Mouse (Mus musculus) kidney, embryonic 16.5 days (tissue): ENCODE results near the gene Msmb. TPM values are rescaled to one million over a fixed set of nuclear protein-coding genes. Genes with fewer than 3 reads are reported as not detected.
"Not testable (repeated sequence)": the region's sequence is repeated elsewhere in the genome, so short reads cannot be mapped to it uniquely, and the experiment has no call there.

Experiments
- ATAC-seq: fragments of 200-750 bp; cut with Nextera tagmentation; 2 replicates; pipeline ENCODE4 v1.8.0; 2017; ENCODE audit warnings: moderate TSS enrichment; ENCODE audit not compliant: low FRiP score, low TSS enrichment
- H3K27ac ChIP-seq: fragments of 300-500 bp; sonication (generic); 2 replicates; pipeline ENCODE4 v1.5.1; 2014; ENCODE audit warnings: low read length
- H3K27me3 ChIP-seq: fragments of 300-500 bp; sonication (generic); 2 replicates; pipeline ENCODE4 v1.6.1; 2014; ENCODE audit warnings: low read length, control low read depth, mixed read lengths; ENCODE audit not compliant: insufficient read depth
- H3K36me3 ChIP-seq: fragments of 300-500 bp; sonication (generic); 2 replicates; pipeline ENCODE4 v1.6.1; 2014; ENCODE audit warnings: low read length, control low read depth, mixed read lengths; ENCODE audit not compliant: insufficient read depth
- H3K4me1 ChIP-seq: fragments of 300-500 bp; sonication (generic); 2 replicates; pipeline ENCODE4 v1.6.1; 2014; ENCODE audit warnings: low read length, control low read depth, mixed read lengths; ENCODE audit not compliant: insufficient read depth
- H3K4me2 ChIP-seq: fragments of 300-500 bp; sonication (generic); replicated peaks from 2 replicates; pipeline ENCODE4 v1.6.1; 2014; ENCODE audit warnings: low read depth, low read length
- H3K4me3 ChIP-seq: fragments of 300-500 bp; sonication (generic); 2 replicates; pipeline ENCODE4 v1.5.1; 2014; ENCODE audit warnings: mild to moderate bottlenecking, low read length
- H3K9ac ChIP-seq: fragments of 300-500 bp; sonication (generic); replicated peaks from 2 replicates; pipeline ENCODE4 v1.6.1; 2014; ENCODE audit warnings: low read length
- H3K9me3 ChIP-seq: fragments of 300-500 bp; sonication (generic); 2 replicates; pipeline ENCODE4 v1.6.1; 2016; ENCODE audit warnings: low read length, control low read depth
- WGBS: fragments of 180-500 bp; shearing (Covaris S2); extraction: QIAGEN DNeasy Blood & Tissue Kit; methylation state at CpG from one replicate; pipeline ENCODE4 v1.1.7; 2014; 5-methylcytosine and 5-hydroxymethylcytosine counted together
- polyA plus RNA-seq: library from polyadenylated mRNA; unstranded; fragments of >200 nt; fragmentation: Nextera tagmentation; extraction: Ambion mirVana; gene quantifications from 2 replicates; pipeline ENCODE4 v1.2.1, GENCODE M21; 2015

The Msmb gene
- polyA plus RNA-seq, 1 experiment from 2014 or later = not detected

DNA sequence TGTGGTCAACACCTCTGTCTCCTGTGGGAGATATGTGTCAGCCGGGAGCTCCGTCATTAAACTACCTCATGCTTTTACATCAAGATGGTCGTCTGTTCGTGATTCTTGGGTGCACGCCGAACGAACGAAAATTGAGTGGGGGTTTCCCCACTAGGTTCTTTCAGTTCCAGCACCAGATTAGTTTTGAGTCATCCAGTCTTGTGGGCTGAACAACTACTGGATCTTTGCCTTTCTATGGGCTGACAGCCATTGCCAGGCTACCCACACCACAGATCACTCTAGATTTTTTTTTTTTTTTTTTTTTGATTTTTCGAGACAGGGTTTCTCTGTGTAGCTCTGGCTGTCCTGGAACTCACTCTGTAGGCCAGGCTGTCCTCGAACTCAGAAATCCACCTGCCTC, 29.7 kb upstream of the Msmb start:
- not testable (repeated sequence) for H3K27me3 ChIP-seq, H3K9me3 ChIP-seq, H3K9ac ChIP-seq, H3K36me3 ChIP-seq, H3K4me1 ChIP-seq, H3K27ac ChIP-seq, H3K4me3 ChIP-seq, H3K4me2 ChIP-seq, ATAC-seq
- 92% methylated on average over 10 of the region's 10 CpGs for WGBS

DNA sequence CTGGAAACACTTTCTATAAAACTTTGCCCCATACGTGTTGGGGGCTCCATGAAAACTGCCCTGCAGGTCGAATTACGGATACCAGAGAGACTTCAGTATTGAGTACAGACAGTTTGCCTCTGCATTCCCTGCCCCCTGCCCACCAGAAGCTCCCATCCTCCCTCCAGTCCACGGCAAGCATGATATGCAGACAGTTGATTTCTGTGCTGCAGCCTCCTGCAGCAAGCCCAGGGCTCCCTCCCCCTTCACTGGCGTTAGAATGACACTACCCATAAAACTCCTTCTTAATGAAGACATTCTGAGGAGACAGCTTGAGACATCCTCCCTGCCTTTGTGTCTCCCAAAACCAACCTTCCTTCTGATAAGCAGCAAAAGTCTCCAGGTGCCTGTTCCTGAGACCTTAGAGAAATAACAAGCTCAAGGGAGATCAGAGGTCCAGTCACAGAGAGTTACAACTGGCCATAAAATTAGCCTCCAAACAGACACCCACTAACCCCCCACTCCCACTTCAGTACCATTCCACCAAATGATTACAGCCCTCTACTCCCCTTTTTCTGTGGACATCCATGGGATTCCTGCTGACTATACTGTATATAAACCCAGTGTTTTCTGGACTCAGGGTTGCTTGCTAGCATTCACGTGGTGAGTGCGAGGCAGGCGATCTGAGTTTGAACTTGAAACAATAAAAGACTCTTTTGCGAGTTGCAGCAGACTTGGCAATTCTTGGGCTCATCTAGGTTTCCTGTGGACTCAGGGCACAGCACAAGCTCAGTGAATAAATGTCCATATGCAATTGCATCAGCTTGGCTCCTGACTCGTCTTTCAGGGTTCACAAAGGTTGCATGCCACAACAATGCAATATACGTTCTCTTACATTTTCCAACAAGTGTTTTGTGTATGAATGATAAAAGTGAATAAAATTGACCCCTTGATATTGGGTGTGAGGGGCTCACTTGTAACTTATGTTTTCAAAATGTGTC, 20.6 kb upstream of the Msmb start:
- H3K27ac ChIP-seq = peak overlapping the region; percentile 1; the same call in 1 of the 2 replicates
- no peaks in the 10 kb centered on the region for H3K9me3 ChIP-seq
- WGBS = 24% methylated on average over 11 of the region's 11 CpGs
- no peak overlapping the region for H3K4me2 ChIP-seq
- no peaks in the 10 kb centered on the region for H3K27me3 ChIP-seq
- H3K36me3 ChIP-seq = no peaks in the 10 kb centered on the region
- ATAC-seq = 0 out of 2 replicates have a peak, but pooled peaks have one; percentile 51
- H3K9ac ChIP-seq = no peak overlapping the region
- no peak overlapping the region for H3K4me3 ChIP-seq
- H3K4me1 ChIP-seq = no peaks in the 10 kb centered on the region

DNA sequence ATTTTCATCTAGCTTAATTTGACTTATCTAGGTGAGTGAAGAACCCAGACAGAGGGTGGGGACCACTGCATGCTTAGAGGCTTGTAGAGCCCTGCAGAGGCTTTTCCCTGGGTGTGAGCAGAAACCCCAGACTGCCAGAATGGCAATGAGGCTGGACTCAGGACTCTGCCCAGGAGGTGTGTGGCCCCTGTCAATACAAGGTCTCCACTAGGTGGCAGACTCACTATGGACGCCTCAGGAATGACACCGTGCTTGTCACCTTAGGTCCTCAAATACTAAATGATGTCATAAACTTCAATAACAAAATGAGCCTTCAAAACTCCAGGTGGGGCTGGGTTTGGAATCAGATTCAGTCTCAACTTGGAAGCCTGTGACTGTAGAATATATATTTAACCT, 19.9 kb upstream of the Msmb start:
- 0 out of 2 replicates have a peak overlapping the region, but pooled peaks have one; percentile 1 for H3K27ac ChIP-seq
- no peak overlapping the region for H3K4me2 ChIP-seq
- no peak for ATAC-seq
- no peaks in the 10 kb centered on the region for H3K36me3 ChIP-seq
- H3K4me1 ChIP-seq = no peaks in the 10 kb centered on the region
- no peak overlapping the region for H3K9ac ChIP-seq
- H3K4me3 ChIP-seq = no peak overlapping the region
- no peaks in the 10 kb centered on the region for H3K27me3 ChIP-seq
- no peaks in the 10 kb centered on the region for H3K9me3 ChIP-seq
- WGBS = 46% methylated on average over 2 of the region's 2 CpGs

DNA sequence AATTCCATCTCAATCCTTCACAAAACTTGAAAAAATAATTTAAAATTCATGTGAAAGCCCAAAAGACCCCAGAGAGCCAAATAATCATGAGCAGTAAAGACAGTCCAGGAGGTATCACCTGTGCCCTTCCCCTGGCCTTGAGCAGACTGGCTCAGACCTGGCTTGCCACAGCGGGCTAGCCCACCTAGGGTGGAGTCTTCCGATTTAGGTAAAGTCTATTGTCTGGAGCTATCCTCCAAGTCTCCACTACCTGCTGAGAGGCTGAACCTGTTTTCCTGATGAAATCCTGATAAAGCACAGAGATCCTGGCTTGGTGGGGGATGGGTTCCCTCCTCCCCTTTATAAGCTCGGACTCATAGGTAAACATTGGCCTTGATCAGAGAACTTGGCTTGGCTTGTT, 17.6 kb upstream of the Msmb start:
- no peak for ATAC-seq
- no peak overlapping the region for H3K27ac ChIP-seq
- H3K9ac ChIP-seq = no peak overlapping the region
- no peaks in the 10 kb centered on the region for H3K36me3 ChIP-seq
- no peaks in the 10 kb centered on the region for H3K9me3 ChIP-seq
- H3K4me2 ChIP-seq = no peak overlapping the region
- H3K4me3 ChIP-seq = no peak overlapping the region
- no peaks in the 10 kb centered on the region for H3K27me3 ChIP-seq
- H3K4me1 ChIP-seq = no peaks in the 10 kb centered on the region
- 63% methylated on average over 3 of the region's 3 CpGs for WGBS

DNA sequence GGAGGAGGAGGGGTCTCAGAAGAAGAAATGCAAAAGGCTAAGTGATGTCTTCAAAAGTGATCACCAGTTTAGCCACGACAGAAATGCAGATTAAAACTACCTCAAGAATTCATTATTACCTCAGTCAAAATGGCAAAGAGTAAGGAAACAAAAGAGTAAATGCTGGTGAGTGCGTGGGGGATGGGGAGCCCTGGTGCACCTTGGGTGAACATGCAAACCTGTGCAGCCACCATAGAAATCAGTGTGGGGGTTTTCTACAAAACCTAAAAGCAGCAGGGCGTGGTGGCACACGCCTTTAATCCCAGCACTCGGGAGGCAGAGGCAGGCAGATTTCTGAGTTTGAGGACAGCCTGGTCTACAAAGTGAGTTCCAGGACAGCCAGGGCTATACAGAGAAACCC, 16.6 kb upstream of the Msmb start:
- WGBS = 91% methylated on average over 5 of the region's 5 CpGs
- not testable (repeated sequence) for H3K9ac ChIP-seq, H3K27me3 ChIP-seq, H3K4me1 ChIP-seq, H3K9me3 ChIP-seq, H3K36me3 ChIP-seq, H3K4me3 ChIP-seq, ATAC-seq, H3K4me2 ChIP-seq, H3K27ac ChIP-seq

DNA sequence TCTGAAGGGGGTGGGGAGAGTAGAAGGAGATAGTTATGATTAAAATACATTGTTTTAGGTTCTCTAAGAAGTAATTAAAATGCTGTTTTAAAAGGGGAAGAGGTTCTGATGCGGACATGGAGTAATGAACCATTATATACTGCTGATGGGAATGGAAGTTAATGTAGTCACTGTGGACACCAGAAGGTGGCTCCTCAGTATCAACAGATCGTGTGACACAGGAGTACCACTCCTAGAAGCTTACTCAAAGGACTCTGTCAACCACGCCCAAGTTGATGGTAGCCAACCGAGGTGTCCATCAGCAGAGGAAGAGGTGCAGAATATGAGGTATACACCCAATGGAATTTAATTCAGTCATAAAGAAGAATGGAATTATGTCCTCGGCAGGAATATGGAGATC, 13.4 kb upstream of the Msmb start:
- no peak for ATAC-seq
- H3K4me2 ChIP-seq = no peak overlapping the region
- H3K9me3 ChIP-seq = no peaks in the 10 kb centered on the region
- H3K36me3 ChIP-seq = no peaks in the 10 kb centered on the region
- no peak overlapping the region for H3K27ac ChIP-seq
- H3K27me3 ChIP-seq = no peaks in the 10 kb centered on the region
- H3K9ac ChIP-seq = no peak overlapping the region
- no peaks in the 10 kb centered on the region for H3K4me1 ChIP-seq
- WGBS = 79% methylated on average over 5 of the region's 5 CpGs
- no peak overlapping the region for H3K4me3 ChIP-seq

DNA sequence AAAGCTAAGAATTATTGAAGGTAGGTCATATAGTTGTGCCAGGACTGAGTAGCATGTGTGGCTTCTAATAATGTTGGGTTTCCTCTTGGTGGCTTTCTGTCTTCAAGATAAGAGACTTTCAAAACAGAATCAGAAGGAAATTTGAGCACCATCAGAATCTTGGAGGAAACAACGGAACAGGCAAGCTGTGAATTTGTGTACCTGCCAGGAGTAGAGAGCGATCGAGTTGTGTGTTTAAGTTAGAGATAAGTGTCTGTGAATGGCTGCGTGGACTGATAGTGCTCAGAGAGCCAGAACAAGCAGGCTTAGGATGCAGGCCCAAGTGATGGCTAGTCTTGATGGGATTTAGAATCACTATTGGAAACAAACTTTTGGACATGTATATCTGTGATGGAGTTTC, 10.0 kb upstream of the Msmb start:
- Histone ChIP-seq H3K4me1 (no peaks in the 10 kb centered on the region), H3K4me3 (no peak overlapping the region), H3K27me3 (no peaks in the 10 kb centered on the region), H3K9me3 (no peaks in the 10 kb centered on the region), H3K4me2 (no peak overlapping the region), H3K27ac (no peak overlapping the region), H3K36me3 (no peaks in the 10 kb centered on the region), H3K9ac (no peak overlapping the region)
- WGBS = 76% methylated on average over 4 of the region's 4 CpGs
- no peak for ATAC-seq

DNA sequence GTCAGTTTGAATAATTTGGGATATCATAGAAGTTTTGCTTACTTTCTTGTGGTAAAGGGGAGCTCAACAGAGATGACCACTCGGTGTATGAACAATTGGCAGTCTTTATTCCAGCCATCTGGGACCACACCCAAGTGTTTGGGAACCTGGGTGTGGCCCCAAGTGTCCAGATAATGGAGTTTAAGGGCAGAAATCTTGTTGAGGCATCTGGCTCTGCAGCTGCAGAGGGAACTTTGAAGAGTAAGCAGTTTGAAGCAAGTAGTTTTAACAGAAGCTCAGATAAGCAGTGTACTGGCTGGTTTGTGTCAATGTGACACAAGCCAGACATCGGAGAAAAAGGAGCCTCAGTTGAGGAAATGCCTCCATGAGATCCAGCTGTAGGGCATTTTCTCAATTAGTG, 7.5 kb upstream of the Msmb start:
- WGBS = 76% methylated on average over 2 of the region's 2 CpGs

DNA sequence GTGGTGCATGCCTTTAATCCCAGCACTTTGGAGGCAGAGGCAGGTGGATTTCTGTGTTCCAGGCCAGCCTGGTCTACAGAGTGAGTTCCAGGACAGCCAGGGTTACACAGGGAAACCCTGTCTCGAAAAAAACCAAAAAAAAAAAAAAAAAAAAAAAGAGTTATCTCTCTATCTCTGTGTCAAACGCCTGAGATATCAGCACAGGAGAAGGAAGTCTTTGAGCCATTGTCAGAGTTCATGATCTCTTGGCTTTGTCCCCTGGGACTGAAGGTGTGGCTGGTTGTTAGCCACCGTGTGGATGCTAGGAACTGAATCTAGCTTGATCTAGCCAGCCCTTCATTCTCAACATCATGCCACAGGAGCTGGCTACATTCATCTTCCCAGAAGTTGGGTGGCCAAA, 5.4 kb upstream of the Msmb start:
- ATAC-seq, H3K9ac ChIP-seq, H3K27ac ChIP-seq, H3K27me3 ChIP-seq, H3K4me2 ChIP-seq, H3K9me3 ChIP-seq, H3K4me1 ChIP-seq, H3K36me3 ChIP-seq, H3K4me3 ChIP-seq: not testable (repeated sequence)
- WGBS = 63% methylated on average over 3 of the region's 3 CpGs

More for the DNA sequence above, 7.5 kb upstream of the Msmb start:
- ATAC-seq = no peak
- H3K4me2 ChIP-seq = no peak overlapping the region
- H3K36me3 ChIP-seq = no peaks in the 10 kb centered on the region
- no peaks in the 10 kb centered on the region for H3K4me1 ChIP-seq
- no peak overlapping the region for H3K9ac ChIP-seq
- H3K9me3 ChIP-seq = no peaks in the 10 kb centered on the region
- H3K27ac ChIP-seq = no peak overlapping the region
- no peaks in the 10 kb centered on the region for H3K27me3 ChIP-seq
- H3K4me3 ChIP-seq = no peak overlapping the region

DNA sequence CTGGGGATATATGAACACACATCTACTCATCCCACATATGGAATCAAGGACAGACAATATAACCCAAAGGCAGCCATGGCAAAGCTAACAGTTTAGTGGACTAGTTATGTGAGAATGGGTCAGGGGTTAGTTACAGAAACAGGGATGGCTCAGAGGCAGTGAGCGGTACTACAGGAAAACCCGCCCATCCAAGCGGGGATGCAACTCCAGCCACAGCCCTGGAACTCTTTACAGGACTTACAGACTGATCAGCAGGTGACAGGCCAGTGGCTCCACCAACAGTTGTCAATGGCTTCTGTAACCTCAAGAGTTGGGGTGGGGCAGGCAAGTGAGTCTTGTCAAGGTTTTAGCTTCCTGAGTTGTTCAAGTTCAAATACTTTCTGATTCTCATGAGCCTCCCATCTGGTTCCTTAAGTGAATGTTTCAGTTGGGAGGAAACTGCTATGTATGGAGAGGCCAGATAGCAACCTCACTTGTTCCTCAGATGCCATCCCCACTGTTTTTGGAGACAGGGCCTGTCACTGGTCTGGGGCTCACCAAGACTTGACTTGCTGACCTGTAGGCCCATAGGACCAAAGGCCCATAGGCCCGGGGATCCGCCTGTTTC, 1.4 kb upstream of the Msmb start:
- Histone ChIP-seq H3K36me3 (no peaks in the 10 kb centered on the region), H3K4me2 (no peak overlapping the region), H3K4me3 (no peak overlapping the region), H3K27ac (no peak overlapping the region), H3K4me1 (no peaks in the 10 kb centered on the region), H3K9me3 (no peaks in the 10 kb centered on the region), H3K27me3 (no peaks in the 10 kb centered on the region), H3K9ac (no peak overlapping the region)
- 78% methylated on average over 5 of the region's 5 CpGs for WGBS
- ATAC-seq = no peak
